Mouse (Mus musculus): ENCODE measurements around the gene Notch1.

DNA sequence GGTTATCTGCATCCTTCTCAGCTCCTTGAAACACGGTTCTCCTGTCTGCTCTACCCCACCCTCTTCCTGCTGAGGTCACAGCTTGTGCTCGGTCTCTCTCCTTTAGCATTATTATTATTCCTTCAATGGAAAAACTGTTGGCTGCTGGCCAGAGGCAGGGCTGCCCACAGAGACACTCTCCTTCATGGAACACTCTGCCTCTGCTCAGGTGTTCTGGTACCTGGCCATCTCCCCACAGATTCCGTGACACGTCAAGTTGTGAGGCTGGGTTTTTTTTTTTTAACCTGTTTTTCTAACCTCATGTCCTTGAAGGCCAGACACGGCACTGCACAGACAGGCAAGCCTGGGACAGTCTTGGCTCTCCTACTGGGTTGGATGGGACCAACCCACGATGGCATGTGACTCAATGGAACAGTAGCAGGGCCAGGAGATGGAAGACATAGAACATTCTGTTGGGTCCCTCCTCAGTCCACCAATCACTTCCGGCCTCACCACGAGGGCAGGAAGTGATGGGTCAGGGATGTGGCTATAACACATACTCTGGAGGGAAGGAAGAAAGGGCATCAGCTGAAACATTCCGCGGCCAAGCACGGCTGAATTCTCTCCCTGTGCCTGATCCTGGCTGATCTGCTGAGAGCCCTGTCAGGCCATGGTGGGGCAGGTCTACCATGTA lies 18.5 kb downstream of the Notch1 start:
- TF ChIP-seq CTCF (IDR thresholded peaks at IDR 0.05; ENCODE audit: borderline replicate concordance, control insufficient read depth, extremely low read depth, insufficient read depth, low read length, poor library complexity) (no peak), POLR2A (IDR thresholded peaks at IDR 0.05; ENCODE audit: control insufficient read depth, extremely low read depth, insufficient read depth, low read length, poor library complexity) (no peak)
